Mouse (Mus musculus) cerebellum, postnatal 4 days (tissue): Measurements from ENCODE around the gene Serpinb9f.
"Not testable (repeated sequence)": the region's sequence is repeated elsewhere in the genome, so short reads cannot be mapped to it uniquely, and the experiment has no call there.

Source experiments
- DNase-seq, 2 experiments: peaks; one replicate each; pipeline ENCODE4 v3.0.0; 2022; ENCODE audit warnings: low spot score in 2 of 2, mixed read lengths in 1 of 2

Gene Serpinb9f

DNA sequence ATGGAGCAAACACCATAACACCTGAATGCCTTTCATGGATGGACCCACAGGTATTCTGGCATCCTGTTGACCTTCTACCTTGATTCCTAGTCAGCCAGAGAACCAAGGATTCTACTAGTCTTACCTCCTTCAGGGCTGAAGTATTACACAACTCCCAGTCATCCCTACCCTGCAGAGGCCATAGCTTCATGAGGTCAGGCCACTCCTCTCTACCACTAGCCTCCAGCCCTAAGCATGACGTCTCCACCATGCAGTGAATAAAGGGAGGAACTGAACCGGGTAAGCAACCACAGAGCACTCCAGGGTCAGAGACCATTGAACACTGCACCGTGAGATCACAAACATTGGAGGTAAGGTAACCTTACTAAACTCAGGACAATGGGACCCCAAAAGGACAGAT lies at the start of gene Serpinb9f:
Gene Serpinb9f, plus strand, starts transcription at position 301 of the 400 bp plus-strand sequence.
- not testable (repeated sequence) for DNase-seq

DNA sequence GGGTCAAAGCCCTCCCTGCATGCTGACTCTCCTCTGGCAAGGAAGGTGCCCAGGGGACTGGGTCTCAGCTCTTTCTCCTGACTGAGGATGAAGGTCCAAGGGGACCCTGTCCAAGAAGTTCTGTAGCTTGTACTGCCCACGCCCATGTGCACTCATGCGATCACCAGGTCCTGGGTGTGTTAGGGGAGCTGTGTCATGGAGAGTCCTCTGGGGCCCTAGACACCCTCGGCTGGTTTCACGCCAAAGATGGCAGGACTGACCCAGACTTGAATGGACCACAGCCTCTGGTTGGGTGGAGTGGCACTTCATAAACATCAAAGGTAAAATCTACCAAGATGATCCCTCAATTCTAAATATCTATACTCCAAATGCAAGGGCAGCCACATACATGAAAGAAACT lies 15.2 kb upstream of the Serpinb9f start:
- not testable (repeated sequence) for DNase-seq

DNA sequence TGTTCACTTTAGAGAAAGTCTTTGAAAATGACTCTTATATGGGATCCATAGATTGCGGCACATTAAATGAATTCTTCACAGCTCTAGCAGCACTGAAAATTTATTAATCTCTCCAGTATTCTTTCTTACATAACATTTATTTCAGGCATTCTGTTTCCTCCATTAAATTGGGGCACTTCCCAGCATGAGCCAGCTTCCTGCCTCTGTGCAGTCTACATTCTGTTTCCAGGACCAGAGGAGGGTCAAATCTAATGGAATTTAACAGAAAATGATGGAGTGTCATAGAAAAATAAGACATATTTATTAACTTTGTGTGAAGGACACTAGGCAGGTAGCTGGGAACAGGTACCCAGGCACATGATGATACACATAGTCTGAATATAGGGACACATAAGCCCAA lies 32.8 kb downstream of the Serpinb9f start:
- DNase-seq = not testable (repeated sequence)
